Mouse (Mus musculus): ENCODE measurements around the gene C1qtnf9.
A peak's percentile ranks its signal among the peaks of the same experiment; 100 is the strongest.

The C1qtnf9 gene

DNA sequence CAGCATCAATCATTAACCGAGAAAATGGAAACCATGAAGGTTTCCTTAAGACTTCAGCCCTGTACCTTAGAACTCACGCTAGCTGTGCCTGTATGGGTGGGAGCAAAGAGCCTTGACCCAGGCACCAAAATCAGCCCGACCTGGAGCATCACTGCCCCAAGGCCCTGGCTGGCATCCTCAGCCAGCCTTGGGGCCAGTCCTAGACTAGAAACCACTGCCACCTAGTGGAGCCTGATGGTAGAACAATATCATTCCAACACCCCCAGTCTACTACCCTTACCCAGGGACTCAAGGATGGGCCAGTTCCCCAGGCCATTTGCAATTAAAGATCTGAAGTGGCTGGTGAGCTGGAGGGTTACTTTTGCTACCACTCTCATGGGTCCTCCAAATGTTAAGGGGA lies 22.2 kb downstream of the C1qtnf9 start:
- peak; percentile 86 for DNase-seq (ENCODE audit: low spot score)

DNA sequence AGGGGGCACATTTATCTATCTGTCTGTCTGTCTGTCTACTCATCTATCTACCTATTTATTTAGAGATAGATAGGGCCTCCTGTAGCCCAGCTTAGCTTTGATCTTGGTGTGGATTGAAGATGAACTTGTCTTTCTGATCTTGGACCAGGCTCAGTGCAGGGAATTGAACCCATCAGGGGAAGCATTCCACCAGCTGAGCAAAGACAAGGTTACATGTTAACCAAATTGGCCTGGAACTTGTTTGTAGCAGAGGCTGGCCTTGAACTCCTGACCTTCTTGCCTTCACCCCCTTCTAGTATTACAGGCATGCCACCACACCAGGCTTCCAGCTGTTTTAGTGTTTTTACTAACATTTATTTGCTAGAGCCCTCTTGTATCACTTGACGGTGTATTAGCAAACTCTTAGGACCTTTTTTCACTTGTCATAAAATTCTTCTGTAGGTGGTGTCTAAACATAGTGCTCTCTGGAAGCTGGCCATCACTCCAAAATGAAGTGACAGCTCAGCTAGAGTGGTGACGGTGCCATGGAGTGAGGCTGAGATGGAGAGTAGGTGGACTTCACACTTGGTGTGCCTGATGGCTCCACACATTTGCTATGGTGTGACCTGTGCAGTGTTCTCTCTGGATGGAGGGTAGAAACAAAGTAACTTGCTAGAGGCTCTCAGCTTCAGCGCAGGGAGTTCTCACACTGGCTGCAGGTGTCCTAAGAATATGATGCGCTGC lies 28.8 kb downstream of the C1qtnf9 start:
- no peak for DNase-seq (ENCODE audit: low spot score)

DNA sequence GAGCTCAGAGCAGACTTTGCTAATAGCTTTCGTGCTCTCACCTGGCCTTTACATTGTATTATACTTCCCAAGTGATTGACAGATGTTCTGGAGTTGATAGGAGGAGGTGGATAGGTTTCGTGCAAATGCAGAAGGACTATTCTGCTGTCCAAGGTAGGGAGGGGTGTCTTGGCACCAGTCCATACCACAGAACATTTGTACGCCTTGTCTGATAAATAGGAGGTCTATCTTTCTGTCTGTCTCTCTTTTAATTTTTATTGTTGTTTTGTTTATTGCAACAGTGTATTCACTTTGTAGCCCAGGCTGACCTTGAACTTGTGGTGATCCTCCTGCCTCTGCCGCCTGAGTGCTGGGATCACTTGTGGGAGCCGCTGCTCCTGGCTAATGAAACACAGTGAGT lies 29.7 kb downstream of the C1qtnf9 start:
- no peak for DNase-seq (ENCODE audit: low spot score)

- no peak for DNase-seq (ENCODE audit: low spot score)
Observed at GRCm38 (mm10) chr14:60798721-60799120, 30.8 kb downstream of the C1qtnf9 start.

DNA sequence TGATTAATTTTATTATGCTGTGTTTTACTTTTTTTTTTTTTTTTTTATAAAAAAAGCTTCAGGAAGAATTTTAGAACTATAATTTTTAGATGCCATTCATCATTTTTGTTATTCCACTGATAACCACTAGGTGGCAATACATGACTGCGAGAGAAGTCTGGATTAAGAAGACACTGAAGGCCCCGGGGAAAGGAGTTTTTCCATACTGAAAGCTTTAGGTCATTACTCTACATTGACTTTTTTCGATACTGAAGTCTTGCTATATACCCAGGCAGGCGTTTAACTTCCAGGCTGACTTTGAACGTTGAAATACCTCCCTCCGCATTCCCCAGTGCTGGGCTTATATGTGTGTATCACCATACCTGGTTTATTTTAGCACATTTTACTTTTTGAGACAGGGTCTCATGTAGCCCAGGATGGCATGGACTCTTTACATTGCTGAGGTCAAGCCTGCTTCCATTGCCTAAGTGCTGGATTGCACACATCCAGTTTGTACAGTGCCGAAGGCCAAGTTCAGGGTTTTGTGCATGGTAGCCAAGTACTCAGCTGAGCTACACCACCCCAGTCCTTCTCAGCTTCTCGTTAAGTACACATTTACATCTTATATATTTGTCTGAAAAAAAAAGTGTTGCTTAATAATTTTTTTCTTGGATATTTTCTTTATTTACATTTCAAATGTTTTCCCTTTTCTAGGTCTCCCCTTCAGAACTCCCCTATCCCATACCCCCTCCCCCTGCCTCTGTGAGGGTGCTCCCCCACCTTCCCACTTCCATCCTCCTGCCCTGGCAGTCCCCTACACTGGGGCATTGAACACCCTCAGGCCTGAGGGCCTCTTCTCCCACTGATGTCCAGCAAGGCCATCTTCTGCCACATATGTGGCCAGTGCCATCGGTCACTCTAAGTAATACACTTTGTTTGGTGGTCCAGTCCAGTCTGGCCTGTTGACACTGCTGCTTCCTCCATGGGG lies 32.1 kb downstream of the C1qtnf9 start:
- DNase-seq (ENCODE audit: low spot score): peak; percentile 85

GRCm38 (mm10) chr14:60802026-60802425 lies 34.1 kb downstream of the C1qtnf9 start:
- no peak for DNase-seq (ENCODE audit: low spot score)

DNA sequence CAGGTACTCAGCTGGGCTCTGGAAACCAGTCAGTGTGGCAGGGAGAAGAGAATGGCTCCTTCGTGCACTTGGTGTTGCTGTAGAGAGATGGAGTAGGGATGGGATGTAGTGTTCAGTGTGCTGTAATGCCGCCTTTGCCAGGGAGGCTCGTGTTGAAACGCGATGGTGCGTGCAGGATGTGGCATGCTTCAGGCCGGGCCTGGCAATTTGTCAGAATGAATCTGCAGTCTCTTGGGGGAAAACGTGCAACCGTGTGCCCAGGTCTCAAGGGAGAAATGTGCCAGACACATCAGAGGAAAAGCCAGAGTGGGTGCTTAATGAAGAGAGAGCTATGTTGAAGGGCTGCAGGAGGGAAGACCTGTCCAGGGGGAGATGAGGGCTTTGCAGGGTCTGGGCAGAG lies 37.0 kb downstream of the C1qtnf9 start:
- no peak for DNase-seq (ENCODE audit: low spot score)

DNA sequence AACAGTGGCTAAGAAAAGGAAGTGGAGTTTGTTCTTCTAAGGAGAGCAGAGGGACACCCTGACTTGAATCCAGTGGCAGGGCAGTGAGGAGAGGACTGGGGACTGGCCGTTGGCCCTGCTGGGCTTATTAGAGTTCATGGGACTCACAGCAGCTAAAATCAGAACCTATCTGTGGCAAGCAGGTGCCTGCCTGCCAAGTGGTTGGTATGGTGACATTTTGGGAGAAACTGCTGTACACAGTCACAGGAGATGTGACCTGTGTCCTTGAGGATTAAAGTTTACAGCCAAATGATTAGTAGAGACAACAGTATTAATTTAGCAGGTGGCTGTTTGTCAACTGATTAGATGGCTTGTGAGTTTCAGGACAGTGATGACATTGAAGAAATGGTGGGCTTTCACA lies 37.9 kb downstream of the C1qtnf9 start:
- DNase-seq (ENCODE audit: low spot score): no peak

GRCm38 (mm10) chr14:60806891-60807344 lies 39.0 kb downstream of the C1qtnf9 start:
- no peak for DNase-seq (ENCODE audit: low spot score)

- no peak for DNase-seq (ENCODE audit: low spot score)
Observed at GRCm38 (mm10) chr14:60809881-60810280, 41.9 kb downstream of the C1qtnf9 start.

DNA sequence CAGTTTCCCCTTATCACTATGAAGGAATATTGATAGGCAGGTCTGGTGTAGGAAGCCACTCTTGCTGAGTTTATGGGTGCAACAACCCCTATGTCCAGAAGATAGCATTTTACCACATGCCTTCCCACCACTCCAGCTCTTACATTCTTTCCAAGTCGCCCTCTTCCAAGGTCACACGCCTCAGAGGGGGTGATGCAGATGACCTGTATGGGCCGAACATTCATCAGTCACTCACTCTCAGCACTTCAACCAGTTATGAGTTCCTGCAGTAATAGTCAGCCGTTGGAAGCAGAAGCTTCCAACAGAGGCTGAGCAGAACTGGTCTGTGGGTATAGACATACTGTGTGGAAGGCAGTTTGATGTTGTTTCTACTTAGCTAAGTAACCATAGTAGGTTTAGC lies 43.6 kb downstream of the C1qtnf9 start:
- DNase-seq (ENCODE audit: low spot score): no peak

- DNase-seq (ENCODE audit: low spot score): no peak
Observed at GRCm38 (mm10) chr14:60815098-60815497, 47.2 kb downstream of the C1qtnf9 start.

DNA sequence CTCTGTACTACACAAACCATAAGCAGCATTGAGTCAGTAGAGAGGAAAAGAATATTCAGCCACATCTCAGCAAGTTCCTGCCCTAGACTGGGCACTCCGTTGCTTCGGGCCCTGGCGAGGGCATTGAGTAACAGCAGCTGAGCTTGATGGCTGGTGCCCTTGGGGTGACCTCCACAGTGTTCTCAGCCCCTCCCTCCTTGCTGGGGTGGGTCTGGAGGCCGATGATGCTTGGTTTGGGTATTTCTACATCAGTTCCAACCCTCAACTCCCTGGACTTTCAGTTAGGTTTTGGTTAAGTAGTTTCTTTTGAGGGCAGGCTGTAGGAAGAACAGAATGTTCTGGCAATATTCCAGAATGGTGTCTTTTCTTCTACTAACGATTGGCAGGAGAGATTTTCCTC lies 50.1 kb downstream of the C1qtnf9 start:
- DNase-seq (ENCODE audit: low spot score): no peak

DNA sequence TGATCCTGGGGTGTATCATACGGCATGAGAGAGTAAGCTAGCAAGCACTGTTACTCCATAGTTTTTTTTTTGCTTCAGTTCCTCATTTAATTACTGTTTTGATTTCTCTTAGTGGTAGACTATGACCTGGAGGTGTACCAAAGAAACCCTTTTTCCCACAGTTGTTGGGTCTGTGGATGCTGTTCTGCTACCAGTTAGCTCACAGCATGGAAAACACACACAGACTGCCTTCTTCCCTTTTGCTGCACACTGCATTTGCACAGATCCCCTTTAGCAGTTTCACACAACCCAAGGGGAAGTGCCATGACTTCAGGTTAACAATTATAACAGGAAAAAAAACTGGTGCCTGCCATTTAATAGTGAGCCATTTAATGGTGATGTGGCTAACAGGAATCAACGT lies 62.2 kb downstream of the C1qtnf9 start:
- DNase-seq (ENCODE audit: low spot score): no peak

Measured in retina, embryonic 14.5 days (tissue).